Mouse (Mus musculus) urinary bladder, postnatal 36 days (tissue): Measurements from ENCODE around the gene Ccdc106.
"Not testable (repeated sequence)": the region's sequence is repeated elsewhere in the genome, so short reads cannot be mapped to it uniquely, and the experiment has no call there.

Source experiments
- DNase-seq, 2 experiments: peaks; one replicate each; pipeline ENCODE4 v3.0.0; 2022; ENCODE audit warnings: low spot score in 2 of 2, mixed read lengths in 1 of 2

Gene Ccdc106

DNA sequence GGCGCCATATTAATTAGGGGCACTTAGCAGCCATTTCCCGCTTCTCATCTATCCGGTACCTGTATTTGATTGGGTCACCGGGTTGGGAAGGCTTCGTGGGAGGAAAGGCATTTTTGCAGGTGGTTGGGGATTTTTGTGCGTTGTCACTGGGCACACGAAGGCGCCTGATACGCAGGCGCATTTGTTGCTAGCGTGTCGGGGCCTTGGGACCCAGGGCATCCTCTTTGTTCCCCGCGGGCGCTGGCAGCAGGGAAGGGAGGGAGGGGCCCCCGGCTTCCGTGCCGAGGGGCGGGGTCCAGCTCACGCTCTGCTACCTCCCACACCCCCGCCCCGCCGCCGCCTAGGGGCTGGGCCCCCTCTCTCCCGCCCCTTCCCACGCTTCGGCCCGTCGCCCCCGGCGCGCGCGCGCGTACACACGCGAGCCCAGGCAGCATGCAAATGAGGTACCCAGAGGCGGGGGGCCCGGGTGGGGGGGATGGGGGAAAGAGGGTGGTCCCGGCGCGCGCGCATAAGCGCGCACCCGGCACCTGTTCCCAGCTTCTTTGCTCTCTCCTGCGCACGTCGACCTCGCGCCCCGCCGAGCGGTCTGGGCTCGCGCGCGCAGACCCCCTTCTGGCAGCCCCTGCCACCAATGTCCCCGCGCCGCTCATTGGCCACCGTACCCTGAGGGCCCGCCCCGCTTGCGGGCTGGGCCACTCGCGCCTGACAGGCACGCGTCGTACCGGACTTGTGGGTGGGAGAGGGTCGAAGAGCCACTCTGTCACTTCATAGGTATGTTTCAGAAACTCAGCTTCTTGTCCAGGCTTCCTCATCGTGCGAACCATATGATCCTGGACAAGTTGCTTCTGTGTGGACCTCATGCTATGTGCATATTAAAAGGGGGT, 5.0 kb upstream of the Ccdc106 start, which contains the start of gene Gm44973:
Gene Gm44973 (plus strand): TSS at position 379 of the 884 bp plus-strand sequence.
- peak; percentile 90 to 92 for DNase-seq

DNA sequence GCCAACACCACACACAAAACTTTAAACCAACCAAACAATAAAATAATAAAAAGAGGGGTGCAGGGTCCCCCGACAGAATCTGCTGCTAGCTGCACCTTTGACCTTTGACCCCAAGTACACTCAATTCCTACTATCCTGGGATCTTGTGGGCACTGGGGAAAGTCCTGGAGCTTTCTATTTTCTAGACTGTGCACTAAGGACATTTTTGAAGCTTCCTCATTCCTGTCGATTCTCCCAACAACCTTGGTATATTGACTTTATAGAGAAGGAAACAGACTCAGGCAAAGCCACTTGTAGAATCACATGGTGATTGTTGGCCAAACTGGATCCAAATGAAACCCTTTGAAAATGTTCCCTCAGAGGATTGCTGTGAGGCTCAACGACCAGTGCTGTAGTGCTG, 4.3 kb upstream of the Ccdc106 start:
- no peak for DNase-seq

DNA sequence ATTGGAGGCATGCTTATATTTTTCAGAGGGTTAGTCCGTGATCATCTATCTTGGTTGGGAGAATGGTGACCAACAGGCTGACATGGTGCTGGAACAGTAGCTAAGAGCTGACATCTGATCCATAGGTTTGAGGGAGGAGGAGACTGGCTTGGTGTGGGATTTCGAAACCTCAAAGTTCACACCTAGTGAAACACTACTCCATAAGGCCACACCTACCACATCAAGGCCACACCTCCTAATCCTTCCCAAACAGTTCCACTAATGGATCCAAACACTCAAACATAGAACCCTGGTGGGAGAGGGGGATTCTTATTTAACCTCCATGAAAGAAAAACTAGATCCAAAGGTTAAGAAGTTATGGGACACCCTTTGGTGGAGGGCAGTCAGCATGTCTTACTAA, 3.4 kb upstream of the Ccdc106 start:
- no peak for DNase-seq

DNA sequence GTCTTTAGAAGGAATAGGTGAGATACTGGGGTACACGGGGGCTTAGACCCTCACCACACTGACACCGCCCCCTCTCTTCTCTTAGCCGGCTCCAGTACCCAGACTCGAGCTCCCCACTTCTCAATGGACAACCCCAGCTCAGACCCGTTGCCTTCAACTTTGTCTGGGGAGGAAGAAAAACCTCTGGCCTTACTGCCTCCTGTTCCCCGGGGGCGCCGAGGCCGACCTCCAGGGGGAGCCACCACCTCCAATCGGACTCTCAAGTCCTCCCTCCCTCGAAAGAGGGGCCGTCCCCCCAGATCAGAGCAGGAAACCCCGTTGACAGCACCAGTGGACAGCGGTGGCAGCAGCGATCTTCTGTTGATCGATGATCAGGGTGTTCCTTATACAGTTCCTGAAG, 3.0 kb upstream of the Ccdc106 start:
- no peak for DNase-seq

DNA sequence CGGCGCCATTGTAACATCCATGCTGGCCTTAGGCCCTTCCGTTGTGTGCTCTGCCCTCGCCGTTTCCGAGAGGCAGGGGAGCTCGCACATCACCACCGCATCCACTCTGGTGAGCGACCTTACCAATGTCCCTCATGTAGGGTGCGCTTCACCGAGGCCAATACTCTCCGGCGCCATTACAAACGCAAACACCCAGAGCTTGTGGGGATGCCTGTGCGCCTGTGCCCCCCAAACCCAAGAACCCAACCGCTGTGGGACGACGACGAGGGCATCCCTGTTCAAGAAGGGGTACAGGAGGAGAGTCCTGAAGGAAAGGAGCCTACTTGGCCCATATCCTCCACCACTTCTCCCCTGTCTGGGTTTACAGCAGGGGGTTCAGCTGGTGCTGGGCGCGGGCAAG, 2.4 kb upstream of the Ccdc106 start:
- no peak for DNase-seq

DNA sequence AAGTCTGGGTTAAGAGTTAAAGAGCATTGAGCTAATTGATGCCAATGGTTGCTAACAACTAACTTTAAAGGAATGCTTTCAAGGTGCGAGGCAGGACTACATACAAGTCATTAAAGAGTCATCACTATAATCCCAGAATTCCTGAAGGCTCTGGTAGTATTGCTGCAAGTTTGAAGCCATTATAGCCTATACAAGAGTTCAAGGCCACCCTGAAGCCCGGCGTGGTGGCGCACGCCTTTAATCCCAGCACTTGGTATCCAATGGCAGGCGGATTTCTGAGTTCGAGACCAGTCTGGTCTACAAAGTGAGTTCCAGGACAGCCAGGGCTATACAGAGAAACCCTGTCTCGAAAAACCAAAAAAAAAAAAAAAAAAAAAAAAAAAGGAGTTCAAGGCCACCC, 777 bp upstream of the Ccdc106 start:
- not testable (repeated sequence) for DNase-seq

DNA sequence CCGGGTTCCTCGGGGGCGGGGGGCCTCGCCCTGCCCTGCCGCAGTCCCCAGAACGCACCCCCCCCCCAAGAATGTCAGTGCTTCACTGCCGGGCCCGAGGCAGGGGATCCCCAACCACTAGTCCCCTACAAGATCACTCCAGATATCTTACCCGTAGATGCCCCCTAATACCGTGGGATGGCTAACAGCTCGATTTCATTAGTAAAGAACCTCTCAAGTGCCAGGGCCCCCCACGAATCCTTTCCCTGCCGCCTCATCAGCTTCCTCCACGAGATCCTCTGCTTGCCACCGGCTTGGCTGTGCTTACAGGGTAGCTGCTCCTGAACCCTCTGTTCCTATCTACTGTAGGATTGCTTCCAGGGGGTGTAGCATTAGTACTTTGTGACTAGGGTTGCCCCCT, 332 bp downstream of the Ccdc106 start:
- no peak for DNase-seq

DNA sequence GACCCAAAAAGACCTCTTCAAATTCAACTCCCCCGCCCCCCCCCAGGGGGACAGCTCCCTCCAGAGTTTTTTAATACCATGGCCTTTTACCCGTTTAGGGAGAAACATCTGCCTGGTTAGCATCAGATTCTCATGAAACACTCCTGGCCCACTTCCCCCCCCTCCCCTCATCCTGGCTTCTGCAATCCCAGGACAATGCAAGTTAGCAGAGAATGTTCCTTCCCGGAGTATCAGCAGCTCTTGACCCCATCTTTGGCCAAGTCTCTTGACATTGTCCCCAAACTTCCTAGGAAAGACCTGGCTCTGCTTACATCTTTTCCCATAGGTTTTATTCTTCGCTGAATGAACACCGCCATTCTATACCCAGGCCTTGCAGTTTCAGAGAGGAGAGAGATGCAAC, 844 bp downstream of the Ccdc106 start:
- DNase-seq: no peak

DNA sequence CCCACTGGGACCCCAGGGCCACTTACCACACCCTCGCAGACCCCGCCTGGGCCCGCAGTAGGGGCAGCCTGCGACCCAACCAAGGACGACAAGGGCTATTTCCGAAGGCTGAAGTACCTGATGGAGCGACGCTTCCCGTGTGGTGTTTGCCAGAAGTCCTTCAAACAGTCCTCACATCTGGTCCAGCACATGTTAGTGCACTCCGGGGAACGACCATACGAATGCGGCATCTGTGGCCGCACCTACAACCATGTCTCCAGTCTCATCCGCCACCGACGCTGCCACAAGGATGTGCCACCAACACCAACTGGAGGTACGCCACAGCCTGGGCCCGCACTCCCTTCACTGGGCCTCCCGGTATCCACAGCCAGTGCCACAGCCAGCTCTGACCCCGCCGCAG, 9.2 kb downstream of the Ccdc106 start:
- DNase-seq: no peak

DNA sequence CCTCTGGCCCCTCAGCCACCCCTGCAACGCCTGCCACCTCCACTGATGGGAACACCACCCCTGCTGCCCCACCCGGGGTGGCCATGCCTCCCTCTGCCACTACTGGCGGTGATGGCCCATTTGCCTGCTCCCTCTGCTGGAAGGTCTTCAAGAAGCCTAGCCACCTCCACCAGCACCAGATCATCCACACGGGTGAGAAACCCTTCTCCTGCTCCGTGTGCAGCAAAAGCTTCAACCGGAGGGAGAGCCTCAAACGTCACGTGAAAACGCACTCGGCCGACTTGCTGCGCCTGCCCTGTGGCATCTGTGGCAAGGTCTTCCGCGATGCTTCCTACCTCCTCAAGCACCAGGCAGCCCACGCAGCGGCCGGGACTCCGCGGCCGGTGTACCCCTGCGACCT, 9.6 kb downstream of the Ccdc106 start:
- no peak for DNase-seq

DNA sequence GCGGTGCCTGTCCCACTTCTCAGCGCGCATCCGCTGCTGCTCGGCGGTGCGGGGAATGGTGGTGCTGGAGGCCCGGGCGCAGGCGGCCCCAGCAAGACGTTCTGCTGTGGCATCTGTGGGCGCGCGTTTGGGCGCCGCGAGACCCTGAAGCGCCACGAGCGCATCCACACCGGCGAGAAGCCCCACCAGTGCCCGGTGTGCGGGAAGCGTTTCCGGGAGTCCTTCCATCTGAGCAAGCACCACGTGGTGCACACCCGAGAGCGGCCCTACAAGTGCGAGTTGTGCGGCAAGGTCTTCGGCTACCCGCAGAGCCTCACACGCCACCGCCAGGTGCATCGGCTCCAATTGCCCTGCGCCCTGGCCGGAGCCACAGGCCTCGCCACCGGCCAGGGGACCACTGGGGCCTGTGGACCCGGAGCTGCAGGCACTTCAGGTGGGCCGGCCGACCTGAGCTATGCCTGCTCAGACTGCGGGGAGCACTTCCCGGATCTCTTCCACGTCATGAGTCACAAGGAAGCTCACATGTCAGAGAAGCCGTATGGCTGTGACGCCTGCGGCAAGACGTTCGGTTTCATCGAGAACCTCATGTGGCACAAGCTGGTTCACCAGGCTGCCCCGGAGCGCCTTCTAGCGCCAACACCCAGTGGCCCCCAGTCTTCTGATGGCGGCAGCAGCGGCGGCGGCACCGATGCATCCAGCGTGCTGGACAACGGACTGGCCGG, 10.4 kb downstream of the Ccdc106 start:
- DNase-seq: no peak

DNA sequence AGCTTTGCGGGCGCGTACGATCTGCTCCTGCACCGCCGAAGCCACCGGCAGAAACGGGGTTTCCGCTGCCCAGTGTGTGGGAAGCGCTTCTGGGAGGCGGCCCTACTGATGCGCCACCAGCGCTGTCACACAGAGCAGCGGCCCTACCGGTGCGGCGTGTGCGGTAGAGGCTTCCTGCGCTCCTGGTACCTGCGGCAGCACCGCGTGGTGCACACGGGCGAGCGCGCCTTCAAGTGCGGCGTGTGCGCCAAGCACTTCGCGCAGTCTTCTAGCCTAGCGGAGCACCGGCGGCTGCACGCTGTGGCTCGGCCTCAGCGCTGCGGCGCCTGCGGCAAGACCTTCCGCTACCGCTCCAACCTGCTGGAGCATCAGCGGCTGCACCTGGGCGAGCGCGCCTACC, 11.1 kb downstream of the Ccdc106 start:
- DNase-seq: no peak

DNA sequence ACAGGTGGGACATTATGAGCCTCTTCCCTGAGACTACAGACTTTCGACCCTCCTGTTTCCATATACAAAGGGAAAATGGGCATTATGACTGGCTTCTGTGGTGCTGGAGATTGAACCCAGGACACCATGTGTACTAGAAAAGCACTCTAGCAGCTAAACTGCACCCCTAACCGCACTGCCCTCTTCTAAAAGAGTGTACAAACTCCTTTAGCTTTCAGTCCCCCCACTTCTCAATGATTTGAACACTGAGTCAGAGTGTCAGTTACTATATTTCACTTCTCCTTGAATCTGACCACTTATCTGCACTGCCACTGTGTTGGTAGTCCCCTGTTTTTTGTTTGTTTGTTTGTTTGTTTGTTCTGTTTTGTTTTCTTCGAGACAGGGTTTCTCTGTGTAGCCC, 13.5 kb downstream of the Ccdc106 start, which contains the start of gene 4632433K11Rik:
Gene 4632433K11Rik (plus strand): TSS at position 301 of the 400 bp plus-strand sequence.
- no peak for DNase-seq

DNA sequence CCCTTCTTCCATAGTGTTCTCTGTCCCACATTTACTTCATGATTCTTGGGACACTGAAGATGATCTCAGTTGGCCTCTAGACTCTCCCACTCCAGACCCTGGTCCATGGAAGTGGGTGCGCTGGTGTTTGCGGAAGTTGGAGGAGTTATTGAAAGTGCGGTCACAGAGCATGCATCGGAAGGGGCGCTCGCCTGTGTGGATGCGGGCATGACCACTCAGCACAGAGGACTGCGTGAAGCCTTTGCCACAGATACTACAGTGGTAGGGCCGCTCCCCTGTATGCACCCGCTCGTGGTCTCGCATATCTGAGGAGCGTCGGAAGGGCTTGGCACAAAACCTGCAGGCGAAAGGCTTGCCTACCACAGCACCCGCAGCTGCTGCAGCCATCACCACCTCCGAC, 15.3 kb downstream of the Ccdc106 start:
- no peak for DNase-seq

DNA sequence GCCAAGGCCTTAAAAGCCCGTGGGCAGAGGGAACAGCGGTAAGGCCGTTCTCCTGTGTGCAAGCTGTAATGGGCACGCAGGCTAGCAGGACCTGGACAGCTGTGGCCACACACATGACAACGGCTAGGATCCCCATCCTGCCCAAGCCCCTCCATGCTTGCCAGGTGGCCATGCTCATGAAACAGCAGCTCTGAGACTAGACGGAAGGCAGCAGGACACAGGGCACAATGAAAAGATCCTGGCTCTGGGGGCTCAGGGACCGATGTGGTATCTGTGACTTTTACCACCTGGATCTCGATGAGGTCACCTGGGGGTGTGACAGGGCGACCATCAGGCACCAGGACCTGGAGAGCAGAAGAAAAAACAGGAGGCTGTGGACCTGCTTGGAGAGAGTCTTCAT, 15.8 kb downstream of the Ccdc106 start:
- DNase-seq: no peak

DNA sequence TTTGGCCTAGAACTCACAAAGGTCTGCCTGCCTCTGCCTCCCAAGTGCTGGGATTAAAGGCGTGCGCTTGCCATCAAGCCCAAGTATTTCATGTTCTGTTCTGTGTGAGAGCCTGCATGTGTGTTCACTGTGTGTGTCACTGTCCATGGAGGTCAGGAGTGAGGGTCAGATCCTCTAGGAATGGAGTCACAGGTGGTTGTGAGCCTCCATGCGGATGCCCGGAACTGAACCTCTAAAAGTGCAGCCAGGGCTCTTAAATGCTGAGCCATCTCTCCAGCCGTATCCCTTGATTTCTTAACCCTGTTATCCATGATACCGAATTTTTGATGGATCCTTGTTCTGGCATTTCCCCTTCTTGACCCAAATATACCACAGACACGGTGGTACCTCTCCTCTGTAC, 16.7 kb downstream of the Ccdc106 start:
- DNase-seq: no peak

DNA sequence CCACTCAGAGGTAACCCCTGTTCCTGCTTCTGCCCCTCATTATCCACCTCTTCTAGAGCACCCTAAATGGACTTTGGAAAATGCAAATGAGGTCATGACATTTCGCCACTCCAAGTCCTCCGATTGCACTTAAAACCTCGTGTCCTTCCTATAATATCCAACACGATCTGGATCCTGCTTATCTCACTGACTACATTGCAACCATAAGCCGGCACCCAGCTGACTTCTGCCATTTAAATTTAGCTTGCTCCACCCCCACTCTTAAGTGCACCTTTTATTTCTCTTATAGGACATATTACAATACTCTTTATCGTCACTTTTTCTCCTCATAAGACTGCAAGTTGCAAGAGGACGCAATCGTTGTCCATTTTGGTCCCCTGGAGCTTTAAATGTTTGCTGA, 17.1 kb downstream of the Ccdc106 start:
- no peak for DNase-seq

DNA sequence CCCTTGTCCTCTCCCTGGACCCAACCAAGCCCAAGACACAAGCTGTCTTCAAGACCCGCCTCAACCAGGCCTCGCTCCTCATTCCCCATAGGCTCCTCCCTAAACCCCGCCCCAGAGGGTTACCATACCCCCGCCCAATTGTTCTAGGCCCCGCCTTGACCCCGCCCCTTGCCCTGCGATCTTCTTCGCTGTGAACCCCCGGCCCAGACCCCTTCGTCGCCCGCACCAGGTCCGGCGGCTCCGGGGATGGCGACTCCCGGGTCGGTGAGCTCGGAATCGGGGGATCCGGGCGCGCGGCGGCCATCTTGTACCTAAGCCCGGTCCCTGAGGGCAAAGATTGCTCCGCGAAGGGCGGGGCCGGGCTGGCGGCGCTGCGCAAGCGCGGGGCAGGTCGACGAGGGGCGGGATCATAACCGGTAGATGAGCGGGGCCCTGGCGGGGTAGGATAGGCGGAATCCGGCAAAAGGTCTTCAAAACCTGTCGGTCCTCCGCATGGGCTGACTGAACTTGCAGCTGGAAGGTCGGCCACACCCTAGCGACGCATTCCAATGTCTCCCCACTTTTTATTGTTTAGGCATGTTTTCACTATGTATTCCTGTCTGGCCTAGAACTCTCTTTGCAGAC, 17.9 kb downstream of the Ccdc106 start, which contains the start of gene Zfp784:
Gene Zfp784 (minus strand): TSS at position 338 of the 624 bp plus-strand sequence.
- DNase-seq: peak; percentile 95

DNA sequence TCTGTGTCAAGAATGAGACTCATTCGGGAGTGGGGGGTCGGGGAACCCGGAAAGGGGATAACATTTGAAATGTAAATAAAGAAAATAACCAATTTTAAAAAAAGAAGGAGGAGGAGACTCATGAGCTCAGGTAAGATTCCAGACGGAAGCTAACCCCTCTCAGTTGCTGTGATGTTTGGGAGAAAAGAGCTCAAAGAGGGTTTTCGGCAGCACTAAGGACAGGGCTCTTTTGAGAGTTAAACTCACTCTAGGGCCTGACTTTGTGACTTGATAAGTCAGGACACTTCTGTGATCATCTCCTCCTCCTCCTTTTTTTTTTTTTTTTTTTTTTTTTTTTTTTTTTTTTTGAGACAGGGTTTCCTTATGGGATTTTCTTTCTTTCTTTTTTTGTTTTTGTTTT, 18.6 kb downstream of the Ccdc106 start:
- no peak for DNase-seq

DNA sequence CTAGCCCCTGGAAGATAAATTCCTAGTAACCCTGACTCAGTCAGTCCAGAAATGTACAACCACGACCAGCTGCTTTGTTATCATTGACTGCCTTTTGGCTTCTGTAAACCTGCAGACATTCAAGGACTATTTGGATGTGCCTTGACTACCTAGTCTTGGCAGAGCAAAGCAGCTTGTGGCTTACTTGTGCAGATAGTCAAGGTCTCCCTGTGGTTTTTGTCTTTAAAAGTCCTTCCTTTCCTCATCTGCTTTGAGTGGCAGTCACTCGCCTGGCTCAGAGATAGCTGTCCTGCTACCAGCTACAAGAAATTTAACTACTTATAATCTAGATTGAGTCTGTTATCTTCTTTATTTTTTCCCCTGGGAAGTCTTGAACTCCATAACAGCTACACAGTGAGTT, 24.6 kb downstream of the Ccdc106 start:
- DNase-seq: no peak

DNA sequence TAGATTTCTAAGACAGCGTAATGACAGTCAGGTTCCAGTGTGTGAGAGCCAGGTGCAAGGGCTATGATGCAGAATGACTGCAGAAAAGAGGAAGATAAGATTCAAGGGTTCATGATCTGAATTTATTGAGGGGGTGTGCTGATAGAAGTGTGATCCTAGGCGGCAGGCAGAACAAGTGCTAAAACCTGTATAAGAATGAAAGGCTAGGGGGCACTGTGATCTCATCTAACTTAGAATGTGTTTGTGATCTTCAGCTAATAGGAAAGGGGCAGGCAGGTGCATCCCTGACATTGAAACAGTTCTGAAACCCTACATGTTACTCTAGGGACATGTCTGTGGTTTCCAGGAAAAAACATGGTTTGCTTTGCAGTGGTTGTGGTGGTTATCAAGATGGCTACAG, 25.8 kb downstream of the Ccdc106 start:
- no peak for DNase-seq

DNA sequence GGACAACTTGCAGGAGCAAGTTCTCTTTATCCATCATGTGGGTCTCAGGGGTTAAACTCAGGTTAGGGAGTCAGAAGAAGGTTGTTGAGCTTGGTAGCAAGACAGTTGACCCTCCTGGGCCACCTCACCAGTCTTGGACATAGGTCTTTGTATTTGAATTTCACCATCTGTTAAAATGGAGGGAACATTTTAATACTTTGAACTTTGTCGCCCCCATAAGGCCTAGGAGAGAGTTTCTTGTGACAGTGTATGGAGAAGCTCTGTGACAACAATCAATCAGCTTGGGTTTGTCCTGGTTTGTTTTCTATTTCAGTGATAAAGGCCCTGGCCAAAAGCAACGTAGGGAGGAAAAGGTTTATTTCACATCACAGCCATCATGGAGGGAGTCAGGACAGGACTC, 27.0 kb downstream of the Ccdc106 start:
- no peak for DNase-seq
